Mouse (Mus musculus): Measurements from ENCODE around the gene Pla2g1b. TPM values are rescaled to one million over a fixed set of nuclear protein-coding genes. Genes with fewer than 3 reads are reported as not detected.
"Not testable (repeated sequence)": the region's sequence is repeated elsewhere in the genome, so short reads cannot be mapped to it uniquely, and the experiment has no call there.

Pla2g1b gene
- total and polyA plus RNA-seq, 2 experiments: 2.7 TPM; not detected in 1

DNA sequence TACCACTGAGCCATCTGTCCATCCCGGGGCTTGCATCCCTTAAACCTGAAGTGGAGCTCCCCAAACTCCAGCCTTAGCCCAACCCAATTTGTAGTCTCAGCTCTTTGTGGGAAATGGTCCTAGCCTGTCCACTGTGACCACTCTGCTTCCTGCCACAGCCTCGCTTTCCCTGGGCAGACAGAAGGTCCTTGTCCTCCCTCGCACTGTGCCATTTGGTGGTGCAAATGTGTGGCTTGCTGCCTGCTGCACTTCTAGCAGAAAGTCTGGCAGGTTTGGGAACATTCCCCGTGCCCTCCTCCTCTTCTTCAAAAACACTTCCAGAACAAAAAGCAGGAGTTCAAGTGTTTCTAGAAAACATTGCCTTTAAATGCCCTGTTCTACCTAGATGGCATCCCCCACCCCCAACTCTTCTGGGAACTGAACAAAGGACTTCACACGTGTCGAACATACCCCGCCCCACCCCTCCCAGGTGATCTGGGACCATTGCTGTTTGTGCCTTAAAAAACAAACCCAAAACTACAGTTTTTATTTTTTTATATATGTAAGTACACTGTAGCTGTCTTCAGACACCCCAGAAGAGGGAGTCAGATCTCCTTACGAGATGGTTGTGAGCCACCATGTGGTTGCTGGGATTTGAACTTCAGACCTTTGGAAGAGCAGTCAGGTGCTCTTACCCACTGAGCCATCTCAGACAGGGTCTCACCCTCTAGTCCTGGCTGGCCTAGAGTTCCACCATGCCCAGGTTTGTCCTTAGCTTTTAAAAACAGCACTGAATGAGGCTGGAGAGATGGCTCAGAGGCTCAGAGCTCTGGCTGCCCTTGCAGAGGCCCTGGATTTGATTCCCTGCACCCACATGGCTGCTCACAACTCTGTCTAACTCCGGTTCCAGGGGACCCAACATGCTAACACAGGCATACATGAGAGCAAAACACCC is 32.5 kb downstream of the Pla2g1b start:
- H3K27me3 ChIP-seq (ENCODE audit: control insufficient read depth, insufficient read depth, low read length): no peaks in the 10 kb centered on the region
- WGBS: 83% methylated on average over 9 of the region's 9 CpGs
- H3K79me2 ChIP-seq (ENCODE audit: control insufficient read depth, insufficient read depth, low read length): no peaks in the 10 kb centered on the region
- no peaks in the 10 kb centered on the region for H3K36me3 ChIP-seq (ENCODE audit: control insufficient read depth, insufficient read depth, low read length)
- H3K9ac ChIP-seq (ENCODE audit: low read depth, low read length): no peak overlapping the region
- H3K27ac ChIP-seq (replicated peaks; ENCODE audit: insufficient read depth, low read depth, low read length): no peak overlapping the region
- DNase-seq (ENCODE audit: extremely low read depth, low read depth, low spot score): no peak
- no peak for TF ChIP-seq CTCF (IDR thresholded peaks at IDR 0.05; ENCODE audit: low read depth, low read length)
- TF ChIP-seq POLR2A (IDR thresholded peaks at IDR 0.05; ENCODE audit: extremely low read depth, insufficient read depth, low read length): no peak
- H3K4me3 ChIP-seq (ENCODE audit: insufficient read depth, low read depth, low read length): no peak overlapping the region
- no peaks in the 10 kb centered on the region for H3K4me1 ChIP-seq (ENCODE audit: control insufficient read depth, insufficient read depth, low read length)

- Histone ChIP-seq H3K4me3 (ENCODE audit: insufficient read depth, low read depth, low read length) (no peak overlapping the region), H3K9ac (ENCODE audit: low read depth, low read length) (no peak overlapping the region), H3K79me2 (ENCODE audit: control insufficient read depth, insufficient read depth, low read length) (no peaks in the 10 kb centered on the region), H3K4me1 (ENCODE audit: control insufficient read depth, insufficient read depth, low read length) (no peaks in the 10 kb centered on the region), H3K27me3 (ENCODE audit: control insufficient read depth, insufficient read depth, low read length) (no peaks in the 10 kb centered on the region), H3K36me3 (ENCODE audit: control insufficient read depth, insufficient read depth, low read length) (no peaks in the 10 kb centered on the region), H3K27ac (replicated peaks; ENCODE audit: insufficient read depth, low read depth, low read length) (peak overlapping the region; percentile 10; the same call in 1 of the 2 replicates)
- DNase-seq (ENCODE audit: extremely low read depth, low read depth, low spot score): peak; percentile 65
- WGBS: 8% methylated on average over 12 of the region's 12 CpGs
- TF ChIP-seq POLR2A (IDR thresholded peaks at IDR 0.05; ENCODE audit: extremely low read depth, insufficient read depth, low read length): no peak
- TF ChIP-seq CTCF (IDR thresholded peaks at IDR 0.05; ENCODE audit: low read depth, low read length): no peak
Observed at GRCm38 (mm10) chr5:115500383-115500935, 34.4 kb downstream of the Pla2g1b start.

GRCm38 (mm10) chr5:115503035-115503434 is 37.0 kb downstream of the Pla2g1b start:
- Histone ChIP-seq H3K27ac (replicated peaks; ENCODE audit: insufficient read depth, low read depth, low read length) (no peak overlapping the region), H3K9ac (ENCODE audit: low read depth, low read length) (no peak overlapping the region), H3K4me3 (ENCODE audit: insufficient read depth, low read depth, low read length) (no peak overlapping the region), H3K79me2 (ENCODE audit: control insufficient read depth, insufficient read depth, low read length) (peaks cover 15% of the 10 kb centered on the region), H3K36me3 (ENCODE audit: control insufficient read depth, insufficient read depth, low read length) (no peaks in the 10 kb centered on the region), H3K27me3 (ENCODE audit: control insufficient read depth, insufficient read depth, low read length) (no peaks in the 10 kb centered on the region), H3K4me1 (ENCODE audit: control insufficient read depth, insufficient read depth, low read length) (peaks cover 5% of the 10 kb centered on the region)
- WGBS: 49% methylated on average over 12 of the region's 12 CpGs
- TF ChIP-seq POLR2A (IDR thresholded peaks at IDR 0.05; ENCODE audit: extremely low read depth, insufficient read depth, low read length) (no peak), CTCF (IDR thresholded peaks at IDR 0.05; ENCODE audit: low read depth, low read length) (no peak)
- DNase-seq (ENCODE audit: extremely low read depth, low read depth, low spot score): no peak

DNA sequence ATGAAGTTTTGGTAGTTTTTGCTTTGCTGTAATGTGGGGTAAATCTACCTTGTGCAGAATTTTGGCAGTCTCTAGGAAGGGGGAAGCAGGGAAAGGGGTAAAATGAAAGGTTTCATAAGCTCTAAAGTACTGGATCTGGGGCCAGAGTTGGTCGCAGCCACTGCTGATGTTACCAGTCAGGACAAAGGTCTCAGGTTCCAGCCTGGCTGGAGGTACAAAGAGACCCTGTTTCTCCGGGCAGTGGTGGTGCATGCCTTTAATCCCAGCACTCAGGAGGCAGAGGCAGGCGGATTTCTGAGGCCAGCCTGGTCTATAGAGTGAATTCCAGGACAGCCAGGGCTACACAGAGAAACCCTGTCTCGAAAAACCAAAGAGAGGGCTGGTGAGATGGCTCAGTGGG is 39.6 kb downstream of the Pla2g1b start:
- H3K27ac ChIP-seq (replicated peaks; ENCODE audit: insufficient read depth, low read depth, low read length); DNase-seq (ENCODE audit: extremely low read depth, low read depth, low spot score); H3K9ac ChIP-seq (ENCODE audit: low read depth, low read length); H3K36me3 ChIP-seq (ENCODE audit: control insufficient read depth, insufficient read depth, low read length); H3K27me3 ChIP-seq (ENCODE audit: control insufficient read depth, insufficient read depth, low read length); H3K4me3 ChIP-seq (ENCODE audit: insufficient read depth, low read depth, low read length): not testable (repeated sequence)
- Histone ChIP-seq H3K79me2 (ENCODE audit: control insufficient read depth, insufficient read depth, low read length) (peaks cover 36% of the 10 kb centered on the region), H3K4me1 (ENCODE audit: control insufficient read depth, insufficient read depth, low read length) (peaks cover 25% of the 10 kb centered on the region)
- WGBS: 53% methylated on average over 4 of the region's 4 CpGs

- H3K27me3 ChIP-seq (ENCODE audit: control insufficient read depth, insufficient read depth, low read length): no peaks in the 10 kb centered on the region
- DNase-seq (ENCODE audit: extremely low read depth, low read depth, low spot score): peak; percentile 71
- H3K4me3 ChIP-seq (ENCODE audit: insufficient read depth, low read depth, low read length): peak within 1 kb of the TSS; percentile 96
- peak within 1 kb of the TSS; percentile 99 for H3K9ac ChIP-seq (ENCODE audit: low read depth, low read length)
- H3K79me2 ChIP-seq (ENCODE audit: control insufficient read depth, insufficient read depth, low read length): peaks cover 41% of the 10 kb centered on the region
- H3K36me3 ChIP-seq (ENCODE audit: control insufficient read depth, insufficient read depth, low read length): no peaks in the 10 kb centered on the region
- peaks cover 25% of the 10 kb centered on the region for H3K4me1 ChIP-seq (ENCODE audit: control insufficient read depth, insufficient read depth, low read length)
- TF ChIP-seq POLR2A (IDR thresholded peaks at IDR 0.05; ENCODE audit: extremely low read depth, insufficient read depth, low read length) (peak; percentile 94), CTCF (IDR thresholded peaks at IDR 0.05; ENCODE audit: low read depth, low read length) (peak; percentile 91)
- peak within 1 kb of the TSS; percentile 94 for H3K27ac ChIP-seq (replicated peaks; ENCODE audit: insufficient read depth, low read depth, low read length)
- 1% methylated on average over 73 of the region's 74 CpGs for WGBS
Observed at GRCm38 (mm10) chr5:115506454-115507201, 40.6 kb downstream of the Pla2g1b start, which contains the start of gene Pxn. Gene Pxn, plus strand, starts transcription at chr5:115506676.

Measured in liver, adult 2 months (tissue).